Mouse (Mus musculus) hindbrain, embryonic 14.5 days (tissue): ENCODE measurements at regions not wholly inside any gene's neighbourhood (a gene's known extent, or its start where the extent isn't known, plus 50 kb on each side); places are given as distances from the start of the nearest gene placed in this dataset.

Experiments used
- ATAC-seq: fragments of 200-750 bp; cut with Nextera tagmentation; 2 replicates; pipeline ENCODE4 v1.8.0; 2017; ENCODE audit warnings: moderate number of reproducible peaks, mild to moderate bottlenecking, moderate TSS enrichment, moderate library complexity; ENCODE audit not compliant: low FRiP score
- DNase-seq: peaks from one replicate; pipeline ENCODE4 v3.0.0-alpha.2; 2015; ENCODE audit warnings: low spot score
- H3K27ac ChIP-seq: fragments of 300-500 bp; sonication (generic); 2 replicates; pipeline ENCODE4 v1.5.1; 2014; ENCODE audit warnings: mild to moderate bottlenecking, moderate library complexity
- H3K27me3 ChIP-seq: fragments of 300-500 bp; sonication (generic); 2 replicates; pipeline ENCODE4 v1.6.1; 2014; ENCODE audit warnings: mild to moderate bottlenecking, low read length, mixed read lengths; ENCODE audit not compliant: control insufficient read depth, insufficient read depth
- H3K36me3 ChIP-seq: fragments of 300-500 bp; sonication (generic); replicated peaks from 2 replicates; pipeline ENCODE4 v1.6.1; 2014; ENCODE audit not compliant: control insufficient read depth, insufficient read depth
- H3K4me1 ChIP-seq: fragments of 300-500 bp; sonication (generic); replicated peaks from 2 replicates; pipeline ENCODE4 v1.6.1; 2014; ENCODE audit warnings: antibody characterized with exemption, low read length, mixed read lengths; ENCODE audit not compliant: control insufficient read depth, insufficient read depth
- H3K4me2 ChIP-seq: fragments of 300-500 bp; sonication (generic); replicated peaks from 2 replicates; pipeline ENCODE4 v1.6.1; 2014; ENCODE audit warnings: mild to moderate bottlenecking, moderate library complexity
- H3K4me3 ChIP-seq: fragments of 300-500 bp; sonication (generic); replicated peaks from 2 replicates; pipeline ENCODE4 v1.5.1; 2014; ENCODE audit warnings: mild to moderate bottlenecking, low read length
- H3K9ac ChIP-seq: fragments of 300-500 bp; sonication (generic); 2 replicates; pipeline ENCODE4 v1.6.1; 2014
- H3K9me3 ChIP-seq: fragments of 300-500 bp; sonication (generic); 2 replicates; pipeline ENCODE4 v1.6.1; 2016; ENCODE audit warnings: low read length; ENCODE audit not compliant: control insufficient read depth
- WGBS: fragments of 180-500 bp; shearing (Covaris S2); extraction: QIAGEN DNeasy Blood & Tissue Kit; methylation state at CpG from one replicate; pipeline ENCODE4 v1.1.7; 2014; 5-methylcytosine and 5-hydroxymethylcytosine counted together

DNA sequence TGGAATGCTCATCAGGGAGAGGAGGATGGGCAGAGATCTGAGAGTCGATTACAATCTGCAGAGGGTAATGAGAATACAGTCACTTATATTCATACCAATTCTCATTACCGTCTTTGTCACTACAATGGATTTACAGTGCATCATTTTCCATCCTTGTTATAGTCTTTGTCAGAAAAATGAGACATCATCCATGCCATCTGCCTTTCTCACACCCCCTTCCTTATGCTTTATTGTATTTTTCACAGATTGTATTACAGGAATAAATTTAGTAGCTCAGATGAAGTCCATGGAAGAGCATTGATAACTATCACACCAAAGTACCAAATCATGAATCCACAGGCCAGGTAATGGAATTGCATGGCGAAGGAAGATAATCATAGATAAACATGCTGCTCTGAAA lies 779.5 kb downstream of the Cenpc1 start:
- ATAC-seq (no peak), DNase-seq (no peak)
- no peak overlapping the region for H3K9ac ChIP-seq
- 63% methylated on average over 3 of the region's 3 CpGs for WGBS
- no peak overlapping the region for H3K4me2 ChIP-seq
- H3K4me1 ChIP-seq: no peaks in the 10 kb centered on the region
- no peak overlapping the region for H3K4me3 ChIP-seq
- H3K9me3 ChIP-seq: no peaks in the 10 kb centered on the region
- no peaks in the 10 kb centered on the region for H3K36me3 ChIP-seq
- H3K27ac ChIP-seq: no peak overlapping the region; the same call in 1 of the 2 replicates
- H3K27me3 ChIP-seq: no peaks in the 10 kb centered on the region

DNA sequence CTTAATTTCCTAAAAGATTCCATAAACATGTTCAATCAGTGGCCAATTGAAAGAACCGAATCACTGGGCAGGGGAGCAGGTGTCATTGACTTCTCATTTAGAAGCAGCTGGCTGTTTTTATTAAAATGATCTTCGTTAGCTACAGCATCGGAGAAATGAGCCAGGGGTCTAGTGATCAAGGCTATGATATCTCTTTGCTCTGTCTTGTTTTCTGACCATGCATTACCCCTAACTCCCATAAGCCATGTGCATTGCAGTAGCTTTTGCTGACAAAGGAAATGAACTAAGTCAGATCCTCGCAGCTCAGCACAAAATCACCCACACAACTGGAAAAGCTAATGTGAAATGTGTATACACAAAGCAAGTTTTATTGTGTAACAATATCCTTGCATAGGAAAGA lies 816.9 kb downstream of the Cenpc1 start:
- ATAC-seq (no peak), DNase-seq (no peak)
- H3K4me1 ChIP-seq: 0 out of 2 replicates have a peak, but pooled peaks cover 3% of the 10 kb centered on the region
- no peak overlapping the region for H3K4me3 ChIP-seq
- H3K27ac ChIP-seq: no peak overlapping the region
- H3K36me3 ChIP-seq: no peaks in the 10 kb centered on the region
- WGBS: 49% methylated on average over 4 of the region's 4 CpGs
- 0 out of 2 replicates have a peak, but pooled peaks cover 3% of the 10 kb centered on the region for H3K9me3 ChIP-seq
- H3K9ac ChIP-seq: no peak overlapping the region
- H3K27me3 ChIP-seq: no peaks in the 10 kb centered on the region
- no peak overlapping the region for H3K4me2 ChIP-seq

DNA sequence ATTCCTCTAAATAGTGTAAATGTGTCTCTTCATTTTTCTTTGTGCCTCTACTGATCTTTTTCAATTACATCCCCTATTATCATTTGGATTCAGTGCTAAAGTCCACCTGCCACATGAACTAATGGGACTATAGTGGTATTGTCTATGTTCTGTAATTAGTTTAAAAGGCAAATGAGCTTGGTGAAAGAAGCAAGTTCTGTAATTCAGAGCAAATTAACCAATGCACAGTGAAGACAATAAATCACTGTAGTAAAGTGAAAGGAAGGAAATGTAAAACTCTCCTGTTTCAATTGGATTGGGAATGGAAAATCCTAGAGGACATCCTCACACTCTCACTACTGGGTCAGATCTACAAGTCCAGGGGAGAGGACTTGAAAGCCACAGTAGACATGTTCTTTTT lies 823.2 kb upstream of the Epha5 start:
- no peaks in the 10 kb centered on the region for H3K36me3 ChIP-seq
- H3K4me1 ChIP-seq: no peaks in the 10 kb centered on the region
- H3K9ac ChIP-seq: no peak overlapping the region
- DNase-seq (no peak), ATAC-seq (0 out of 2 replicates have a peak, but pooled peaks have one; percentile 8)
- H3K27ac ChIP-seq: no peak overlapping the region
- H3K9me3 ChIP-seq: no peaks in the 10 kb centered on the region
- H3K4me2 ChIP-seq: no peak overlapping the region
- no peak overlapping the region for H3K4me3 ChIP-seq
- H3K27me3 ChIP-seq: no peaks in the 10 kb centered on the region

DNA sequence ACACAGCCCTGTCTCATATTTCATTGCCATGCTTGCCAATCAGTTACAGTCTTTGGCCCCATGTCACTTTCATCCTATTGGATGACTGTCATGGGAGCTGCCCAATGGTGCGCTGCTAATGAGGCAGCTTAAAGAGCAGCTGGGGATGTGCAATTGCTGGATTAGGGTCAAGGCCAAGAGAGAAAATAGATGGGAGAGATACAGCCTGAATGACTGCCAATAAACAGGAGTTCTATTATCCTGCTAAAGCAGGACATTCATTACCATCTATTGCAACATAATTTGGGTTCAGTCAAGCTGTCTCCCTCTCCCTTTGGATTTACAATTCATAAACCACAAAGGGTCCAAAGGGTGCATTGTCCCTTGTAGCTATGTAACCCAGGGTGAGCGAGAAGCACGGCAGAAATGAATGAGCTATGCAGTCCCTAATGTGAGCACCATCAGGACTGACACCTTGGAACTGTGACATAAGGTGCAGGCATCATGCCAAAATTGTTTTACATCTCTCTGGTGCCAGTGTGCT lies 822.4 kb upstream of the Epha5 start:
- Histone ChIP-seq H3K27me3 (no peaks in the 10 kb centered on the region), H3K4me1 (no peaks in the 10 kb centered on the region), H3K4me3 (no peak overlapping the region), H3K27ac (no peak overlapping the region), H3K9ac (no peak overlapping the region), H3K9me3 (no peaks in the 10 kb centered on the region), H3K36me3 (no peaks in the 10 kb centered on the region), H3K4me2 (no peak overlapping the region)
- 20% methylated on average over 3 of the region's 3 CpGs for WGBS
- ATAC-seq: peak; percentile 96
- peak; percentile 70 for DNase-seq
